Mouse (Mus musculus) neutrophil, adult 83 days (primary cell): ENCODE data around the gene 1700007K13Rik. TPM values are rescaled to one million over a fixed set of nuclear protein-coding genes. Genes with fewer than 3 reads are reported as not detected.

Experiments
- total RNA-seq, 2 experiments: library from RNA; stranded (reverse); gene quantifications; one replicate each; pipeline ENCODE4 v1.2.4; 2023

1700007K13Rik gene
- not detected for total RNA-seq

DNA sequence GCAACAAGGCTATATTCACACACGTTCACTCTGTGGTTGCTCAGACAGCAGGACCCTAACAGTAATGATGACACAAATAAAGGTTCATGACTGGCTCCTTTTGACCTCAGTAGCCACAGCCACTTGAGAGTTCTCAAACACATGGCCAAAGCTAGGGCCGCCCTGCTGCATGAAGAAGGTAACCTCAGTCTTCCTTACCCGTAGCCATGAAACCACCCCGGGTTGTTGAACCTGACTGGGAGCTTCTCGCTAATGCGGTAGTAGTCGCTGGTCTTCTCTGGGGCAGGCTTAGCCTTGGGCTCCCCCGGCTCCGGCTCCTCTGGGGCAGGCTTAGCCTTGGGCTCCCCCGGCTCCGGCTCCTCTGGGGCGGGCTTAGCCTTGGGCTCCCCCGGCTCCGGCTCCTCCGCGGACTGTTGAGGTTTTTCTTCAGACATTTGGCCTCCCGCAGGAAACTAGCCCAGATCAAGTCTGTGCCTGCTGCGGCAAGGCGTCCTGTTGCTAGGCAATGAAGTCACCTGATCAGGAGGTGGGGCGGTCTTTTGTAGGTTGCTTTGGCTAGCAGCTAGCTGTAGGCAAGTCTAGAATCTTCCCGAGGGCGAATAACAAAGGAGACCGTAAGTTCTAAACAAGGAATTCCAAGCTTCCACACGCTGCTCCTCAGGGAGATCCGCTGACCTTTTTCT is at the start of gene 1700007K13Rik:
TSS of gene 1700007K13Rik (minus strand) at position 497 of the 683 bp plus-strand sequence.

DNA sequence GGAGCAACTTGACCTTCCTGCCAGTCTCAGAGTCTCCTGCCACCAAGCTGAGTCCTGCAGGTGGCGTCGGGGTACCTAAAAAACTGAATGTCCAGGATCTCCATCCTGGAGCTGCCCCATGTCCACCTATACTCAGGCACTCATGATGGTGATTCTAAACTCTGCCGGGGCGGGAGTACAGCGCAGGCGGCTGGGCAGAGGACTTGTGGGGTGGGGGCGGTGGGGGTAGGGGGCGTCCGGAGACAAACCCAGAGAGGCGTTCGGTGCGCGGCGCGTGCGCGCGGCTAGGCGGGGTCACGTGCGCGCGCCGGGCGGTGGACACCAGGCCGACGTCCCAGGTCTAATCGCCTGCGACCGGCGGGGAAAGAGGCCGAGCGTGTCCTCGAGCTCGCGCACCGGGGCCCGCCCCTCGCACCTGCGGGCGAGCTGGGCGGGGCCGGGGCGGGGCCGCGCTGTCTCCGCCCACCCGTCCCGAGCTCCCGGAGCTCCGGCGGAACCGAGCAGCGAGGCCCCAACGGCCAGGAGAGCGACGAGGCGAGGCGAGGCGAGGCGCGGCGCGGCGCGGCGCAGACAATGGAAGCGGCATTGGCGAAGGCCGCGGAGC is 46.8 kb upstream of the 1700007K13Rik start, which contains the start of gene Ralgds:
TSS of gene Ralgds (plus strand) at position 328 of the 604 bp plus-strand sequence.

DNA sequence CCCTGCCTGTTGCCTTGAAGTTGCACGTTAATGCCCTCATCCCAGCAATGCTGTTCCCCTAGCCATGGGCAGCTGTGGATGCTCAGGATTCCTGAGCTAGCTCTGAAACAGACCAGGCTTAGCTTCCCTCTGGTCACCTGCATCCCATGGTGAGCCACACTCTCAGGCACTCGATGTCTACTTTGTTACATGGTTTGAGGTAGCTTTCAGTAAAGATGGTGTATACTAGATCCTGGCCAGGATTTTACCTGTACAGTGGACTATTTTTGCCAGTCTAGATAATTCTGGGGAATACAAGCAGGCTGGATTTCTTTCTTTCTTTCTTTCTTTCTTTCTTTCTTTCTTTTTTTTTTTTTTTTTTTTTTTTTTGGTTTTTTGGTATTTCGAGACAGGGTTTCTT is 39.7 kb upstream of the 1700007K13Rik start, which contains the start of gene Gm10134:
TSS of gene Gm10134 (plus strand) at position 301 of the 400 bp plus-strand sequence.

DNA sequence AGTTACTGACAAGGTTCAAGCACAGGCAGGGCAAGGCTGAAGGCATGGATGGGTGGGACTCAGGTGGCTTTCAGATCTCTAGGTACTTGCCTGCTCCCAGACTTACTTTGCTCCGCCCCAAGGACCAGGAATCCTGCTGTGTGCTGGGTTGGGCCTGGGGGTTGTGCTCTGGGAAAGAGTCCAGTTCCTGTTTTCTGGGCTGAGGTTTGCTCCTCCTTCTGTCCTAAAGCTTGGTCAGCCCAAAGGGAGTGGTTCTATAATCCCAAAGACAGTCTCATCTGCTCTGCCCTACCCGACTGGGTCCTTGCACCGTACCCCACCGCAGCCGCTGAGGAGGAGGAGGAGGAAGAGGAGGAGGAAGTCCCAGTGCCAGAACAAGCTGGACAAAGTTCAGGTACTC is 30.5 kb upstream of the 1700007K13Rik start, which contains the start of gene Gbgt1:
TSS of gene Gbgt1 (plus strand) at position 221 of the 400 bp plus-strand sequence.

DNA sequence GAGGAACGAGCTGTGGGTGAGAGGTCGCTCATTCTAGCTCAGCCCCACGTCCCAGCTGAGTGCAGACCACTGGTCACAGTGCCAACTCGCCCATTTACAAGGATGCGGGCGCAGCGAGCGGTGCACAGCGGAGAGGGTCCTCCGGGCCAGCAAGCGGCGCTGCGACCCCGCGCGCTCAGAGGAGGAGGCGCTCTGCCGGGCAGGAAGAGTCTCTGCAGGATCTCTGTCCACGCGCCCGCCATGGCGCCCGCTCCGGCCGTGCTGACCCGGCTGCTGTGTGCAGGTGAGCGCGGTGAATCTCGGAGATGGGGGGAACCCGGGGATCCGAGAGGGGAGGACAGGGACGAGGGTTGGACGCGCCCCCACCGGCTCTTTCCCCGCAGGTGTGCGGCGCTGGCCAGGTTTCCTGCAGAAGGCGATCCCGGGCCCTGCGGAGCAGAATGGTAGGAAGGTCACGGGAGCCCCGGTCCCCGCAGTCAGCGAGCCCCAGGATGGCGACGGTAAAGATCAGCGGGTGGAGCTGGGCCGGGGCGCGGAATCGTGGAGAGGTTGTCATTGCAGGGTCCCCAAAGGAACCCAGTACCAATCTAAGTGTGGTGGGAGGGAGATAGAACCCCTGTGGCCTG is 1.8 kb upstream of the 1700007K13Rik start, which contains the start of gene Mrps2:
TSS of gene Mrps2 (plus strand) at position 207 of the 626 bp plus-strand sequence.

DNA sequence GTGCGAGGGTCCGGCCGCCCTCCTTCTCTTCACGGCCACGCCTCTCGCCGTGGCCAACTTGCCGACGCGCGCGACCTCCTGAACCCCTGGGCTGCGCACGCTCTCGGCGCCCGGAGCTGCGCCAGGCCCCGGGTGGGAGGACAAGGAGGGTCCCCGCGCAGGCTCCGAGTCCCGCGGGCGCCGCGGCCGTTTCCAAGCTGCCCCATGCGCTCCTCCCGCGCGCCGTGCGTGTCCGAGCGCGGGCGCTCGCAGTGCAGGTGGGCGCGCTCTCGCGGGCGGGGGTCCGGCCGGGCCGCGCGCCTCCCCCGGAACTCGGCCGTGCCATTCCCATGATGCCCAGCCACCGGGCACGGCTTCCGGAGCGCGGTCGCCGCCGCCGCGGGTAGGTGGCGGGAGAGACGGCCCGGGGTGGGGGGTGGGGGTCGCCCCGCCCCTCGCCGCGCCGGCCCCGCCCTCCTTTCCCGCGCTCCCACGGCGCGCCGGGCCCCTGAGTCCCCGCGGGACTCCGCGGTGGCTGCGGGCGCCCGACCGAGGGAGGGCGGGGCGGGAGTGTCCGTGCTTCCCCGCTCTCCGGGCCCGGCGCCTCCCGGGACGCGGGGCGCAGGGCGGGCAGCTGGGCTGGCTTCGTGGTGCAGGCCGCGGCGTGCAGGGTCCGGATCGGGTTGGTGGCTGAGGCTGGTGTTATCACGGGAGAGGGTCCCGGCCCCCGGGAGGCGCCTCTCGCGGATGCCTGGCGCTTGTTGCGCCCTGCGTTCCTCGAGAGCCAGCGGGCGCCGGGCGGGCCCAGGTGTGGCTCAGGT is 19.4 kb downstream of the 1700007K13Rik start, which contains the start of gene Ppp1r26:
TSS of gene Ppp1r26 (plus strand) at position 286 of the 800 bp plus-strand sequence.

Other genes with a start within 250 kb of the 1700007K13Rik start
- gene Ppp1r26, start 19.5 kb downstream of the 1700007K13Rik start, total RNA-seq = under 1 TPM; 0.24 TPM
- 10 to 100 TPM; 12.5 to 12.9 TPM for gene Mrps2, start 1.7 kb upstream of the 1700007K13Rik start, total RNA-seq
- gene Gbgt1, start 30.6 kb upstream of the 1700007K13Rik start, total RNA-seq = 10 to 100 TPM in 1 of 2 experiments, 1 to 10 TPM in 1; 9.9 to 10.1 TPM
- gene Gm10134, start 39.8 kb upstream of the 1700007K13Rik start, total RNA-seq = 1 to 10 TPM; 2.7 to 3.7 TPM
- gene Ralgds, start 46.8 kb upstream of the 1700007K13Rik start, total RNA-seq = 10 to 100 TPM; 15.7 to 19.4 TPM
- gene Cel, start 97.1 kb upstream of the 1700007K13Rik start, total RNA-seq = not detected
- 10 to 100 TPM; 13.2 to 17.4 TPM for gene Gtf3c5, start 117.4 kb upstream of the 1700007K13Rik start, total RNA-seq
- gene Gfi1b, start 155.7 kb upstream of the 1700007K13Rik start, total RNA-seq = 10 to 100 TPM; 19.3 to 20.4 TPM
- gene Tsc1, start 174.9 kb upstream of the 1700007K13Rik start, total RNA-seq = 10 to 100 TPM; 14.5 to 17.4 TPM
- 10 to 100 TPM; 16.0 to 20.6 TPM for gene Spaca9, start 233.4 kb upstream of the 1700007K13Rik start, total RNA-seq
- 1 to 10 TPM; 3.2 to 5.5 TPM for gene Ak8, start 233.8 kb upstream of the 1700007K13Rik start, total RNA-seq